Mouse (Mus musculus) liver, adult 2 months (tissue): ENCODE data around the gene Ptpn6.

Source experiments
- CTCF ChIP-seq: fragments of 200-500 bp; IDR thresholded peaks from 2 replicates; pipeline ENCODE4 v1.5.1; 2011; ENCODE audit warnings: low read depth, low read length, control low read depth
- POLR2A ChIP-seq: fragments of 200-500 bp; IDR thresholded peaks from 2 replicates; pipeline ENCODE4 v1.6.1; 2011; ENCODE audit warnings: low read length, control low read depth; ENCODE audit not compliant: insufficient read depth; ENCODE audit errors: extremely low read depth

- TF ChIP-seq CTCF (no peak), POLR2A (no peak)
Observed at GRCm38 (mm10) chr6:124770013-124770412, 31.5 kb upstream of the Ptpn6 start.
